Mouse (Mus musculus) lung, postnatal 0 days (tissue): ENCODE data around the gene Trim60. TPM values are rescaled to one million over a fixed set of nuclear protein-coding genes. Genes with fewer than 3 reads are reported as not detected.

ENCODE experiments used
- ATAC-seq: fragments of 200-750 bp; cut with Nextera tagmentation; 2 replicates; pipeline ENCODE4 v1.8.0; 2017; ENCODE audit warnings: moderate library complexity
- DNase-seq: peaks from one replicate; pipeline ENCODE4 v3.0.0-alpha.2; 2016; ENCODE audit warnings: low spot score
- H3K27ac ChIP-seq: fragments of 300-500 bp; sonication (generic); 2 replicates; pipeline ENCODE4 v1.5.1; 2014; ENCODE audit warnings: antibody characterized with exemption, mild to moderate bottlenecking, low read length, mixed read lengths
- H3K27me3 ChIP-seq: fragments of 300-500 bp; sonication (generic); replicated peaks from 2 replicates; pipeline ENCODE4 v1.6.1; 2014; ENCODE audit warnings: low read length, mixed read lengths; ENCODE audit not compliant: insufficient read depth
- H3K36me3 ChIP-seq: fragments of 300-500 bp; sonication (generic); 2 replicates; pipeline ENCODE4 v1.6.1; 2014; ENCODE audit warnings: low read length, mixed read lengths; ENCODE audit not compliant: insufficient read depth
- H3K4me1 ChIP-seq: fragments of 300-500 bp; sonication (generic); 2 replicates; pipeline ENCODE4 v1.6.1; 2014; ENCODE audit warnings: antibody characterized with exemption, low read depth, low read length, mixed read lengths; ENCODE audit not compliant: insufficient read depth
- H3K4me2 ChIP-seq: fragments of 300-500 bp; sonication (generic); replicated peaks from 2 replicates; pipeline ENCODE4 v1.6.1; 2014; ENCODE audit warnings: low read depth, mild to moderate bottlenecking, low read length, moderate library complexity, mixed read lengths
- H3K4me3 ChIP-seq: fragments of 300-500 bp; sonication (generic); 2 replicates; pipeline ENCODE4 v1.5.1; 2014; ENCODE audit warnings: low read depth, low read length
- H3K9ac ChIP-seq: fragments of 300-500 bp; sonication (generic); replicated peaks from 2 replicates; pipeline ENCODE4 v1.6.1; 2014; ENCODE audit warnings: low read depth, mild to moderate bottlenecking
- H3K9me3 ChIP-seq: fragments of 300-500 bp; sonication (generic); 2 replicates; pipeline ENCODE4 v1.6.1; 2016; ENCODE audit warnings: low read length, mixed read lengths
- CTCF ChIP-seq: IDR thresholded peaks from 2 replicates; pipeline ENCODE4 v1.5.1; 2016; ENCODE audit warnings: antibody characterized with exemption, mild to moderate bottlenecking
- EP300 ChIP-seq: IDR thresholded peaks from 2 replicates; pipeline ENCODE4 v1.6.1; 2016; ENCODE audit warnings: antibody characterized with exemption, mild to moderate bottlenecking, control low read depth
- WGBS: fragments of 180-500 bp; shearing (Covaris S2); extraction: QIAGEN DNeasy Blood & Tissue Kit; methylation state at CpG from one replicate; pipeline ENCODE4 v1.1.7; 2014; 5-methylcytosine and 5-hydroxymethylcytosine counted together
- polyA plus RNA-seq: library from polyadenylated mRNA; unstranded; fragments of >200 nt; fragmentation: Nextera tagmentation; extraction: Ambion mirVana; gene quantifications from 2 replicates; pipeline ENCODE4 v1.2.1, GENCODE M21; 2015

The Trim60 gene
- polyA plus RNA-seq, 1 experiment from 2014 or later, result not detected

GRCm38 (mm10) chr8:65056722-65057121, 38.3 kb upstream of the Trim60 start:
- no peaks in the 10 kb centered on the region for H3K27me3 ChIP-seq
- H3K36me3 ChIP-seq, result no peaks in the 10 kb centered on the region
- H3K4me1 ChIP-seq, result no peaks in the 10 kb centered on the region
- TF ChIP-seq EP300, result no peak
- no peak for TF ChIP-seq CTCF
- no peak overlapping the region for H3K27ac ChIP-seq
- no peak overlapping the region for H3K4me2 ChIP-seq
- ATAC-seq (no peak), DNase-seq (no peak)
- 88% methylated on average over 4 of the region's 4 CpGs for WGBS
- no peak overlapping the region for H3K4me3 ChIP-seq
- no peak overlapping the region for H3K9ac ChIP-seq
- H3K9me3 ChIP-seq, result no peaks in the 10 kb centered on the region

GRCm38 (mm10) chr8:65053968-65054367, 35.6 kb upstream of the Trim60 start:
- no peak overlapping the region for H3K9ac ChIP-seq
- H3K27me3 ChIP-seq, result no peaks in the 10 kb centered on the region
- H3K36me3 ChIP-seq, result no peaks in the 10 kb centered on the region
- H3K4me2 ChIP-seq, result no peak overlapping the region
- ATAC-seq (no peak), DNase-seq (no peak)
- no peak overlapping the region for H3K27ac ChIP-seq
- 75% methylated on average over 5 of the region's 5 CpGs for WGBS
- TF ChIP-seq CTCF (no peak), EP300 (no peak)
- no peaks in the 10 kb centered on the region for H3K9me3 ChIP-seq
- H3K4me3 ChIP-seq, result no peak overlapping the region
- H3K4me1 ChIP-seq, result no peaks in the 10 kb centered on the region

- no peak overlapping the region for H3K27ac ChIP-seq
- 84% methylated on average over 3 of the region's 3 CpGs for whole genome bisulfite sequencing
- no peak overlapping the region for H3K9ac ChIP-seq
- H3K4me1 ChIP-seq, result no peaks in the 10 kb centered on the region
- H3K9me3 ChIP-seq, result no peaks in the 10 kb centered on the region
- DNase-seq (no peak), ATAC-seq (no peak)
- no peaks in the 10 kb centered on the region for H3K36me3 ChIP-seq
- H3K4me2 ChIP-seq, result no peak overlapping the region
- H3K4me3 ChIP-seq, result no peak overlapping the region
- no peaks in the 10 kb centered on the region for H3K27me3 ChIP-seq
- TF ChIP-seq CTCF (no peak), EP300 (no peak)
Observed at GRCm38 (mm10) chr8:65053554-65053953, 35.2 kb upstream of the Trim60 start.

GRCm38 (mm10) chr8:65047801-65048200, 29.4 kb upstream of the Trim60 start:
- 89% methylated on average over 3 of the region's 4 CpGs for WGBS

GRCm38 (mm10) chr8:65047193-65047592, 28.8 kb upstream of the Trim60 start:
- Histone ChIP-seq H3K27me3 (no peaks in the 10 kb centered on the region), H3K4me3 (no peak overlapping the region), H3K36me3 (no peaks in the 10 kb centered on the region), H3K9me3 (no peaks in the 10 kb centered on the region), H3K4me1 (no peaks in the 10 kb centered on the region), H3K4me2 (no peak overlapping the region), H3K9ac (no peak overlapping the region), H3K27ac (no peak overlapping the region)
- DNase-seq (no peak), ATAC-seq (no peak)
- 83% methylated on average over 4 of the region's 4 CpGs for WGBS
- no peak for TF ChIP-seq EP300
- TF ChIP-seq CTCF, result no peak

More at GRCm38 (mm10) chr8:65047801-65048200, 29.4 kb upstream of the Trim60 start:
- Histone ChIP-seq H3K4me3 (no peak overlapping the region), H3K36me3 (no peaks in the 10 kb centered on the region), H3K4me2 (no peak overlapping the region), H3K27me3 (no peaks in the 10 kb centered on the region), H3K27ac (no peak overlapping the region), H3K9me3 (no peaks in the 10 kb centered on the region), H3K4me1 (no peaks in the 10 kb centered on the region), H3K9ac (no peak overlapping the region)
- DNase-seq (no peak), ATAC-seq (no peak)
- no peak for TF ChIP-seq CTCF
- TF ChIP-seq EP300, result no peak

- 53% methylated on average over 5 of the region's 5 CpGs for WGBS
- Histone ChIP-seq H3K9ac (no peak overlapping the region), H3K4me2 (peak overlapping the region; percentile 22; the same call in 1 of the 2 replicates), H3K27ac (no peak overlapping the region), H3K27me3 (no peaks in the 10 kb centered on the region), H3K4me3 (no peak overlapping the region), H3K36me3 (no peaks in the 10 kb centered on the region), H3K4me1 (no peaks in the 10 kb centered on the region), H3K9me3 (no peaks in the 10 kb centered on the region)
- TF ChIP-seq EP300 (no peak), CTCF (no peak)
- peak; percentile 54 for DNase-seq
- ATAC-seq, result peak; percentile 77
Observed at GRCm38 (mm10) chr8:65046565-65046964, 28.2 kb upstream of the Trim60 start.

GRCm38 (mm10) chr8:65037117-65037533, 18.7 kb upstream of the Trim60 start, which contains the start of gene Apela:
Gene Apela (minus strand): TSS chr8:65037336.
- Histone ChIP-seq H3K9me3 (no peaks in the 10 kb centered on the region), H3K9ac (no peak within 1 kb of the TSS), H3K4me3 (peak within 1 kb of the TSS; percentile 1; the same call in 1 of the 2 replicates), H3K27me3 (no peaks in the 10 kb centered on the region), H3K4me1 (no peaks in the 10 kb centered on the region; the same call in 1 of the 2 replicates), H3K27ac (no peak within 1 kb of the TSS), H3K4me2 (peak within 1 kb of the TSS; percentile 45), H3K36me3 (no peaks in the 10 kb centered on the region)
- DNase-seq, result peak; percentile 71
- ATAC-seq, result peak; percentile 73
- 1% methylated on average over 8 of the region's 8 CpGs for WGBS
- TF ChIP-seq EP300, result no peak
- TF ChIP-seq CTCF, result no peak
